Mouse (Mus musculus) midbrain, embryonic 15.5 days (tissue): ENCODE data around the gene Cnot6l. TPM values are rescaled to one million over a fixed set of nuclear protein-coding genes. Genes with fewer than 3 reads are reported as not detected.

Experiments
- ATAC-seq: fragments of 200-750 bp; cut with Nextera tagmentation; replicated peaks from 2 replicates; pipeline ENCODE4 v1.8.0; 2017; ENCODE audit warnings: moderate TSS enrichment
- H3K27ac ChIP-seq: fragments of 300-500 bp; sonication (generic); 2 replicates; pipeline ENCODE4 v1.5.1; 2015; ENCODE audit warnings: mild to moderate bottlenecking, inconsistent platforms
- H3K27me3 ChIP-seq: fragments of 300-500 bp; sonication (generic); replicated peaks from 2 replicates; pipeline ENCODE4 v1.6.1; 2015; ENCODE audit warnings: inconsistent platforms
- H3K36me3 ChIP-seq: fragments of 300-500 bp; sonication (generic); replicated peaks from 2 replicates; pipeline ENCODE4 v1.6.1; 2015; ENCODE audit warnings: inconsistent platforms
- H3K4me1 ChIP-seq: fragments of 300-500 bp; sonication (generic); 2 replicates; pipeline ENCODE4 v1.6.1; 2015; ENCODE audit warnings: inconsistent platforms
- H3K4me2 ChIP-seq: fragments of 300-500 bp; sonication (generic); 2 replicates; pipeline ENCODE4 v1.6.1; 2015; ENCODE audit warnings: inconsistent platforms, mild to moderate bottlenecking, moderate library complexity
- H3K4me3 ChIP-seq: fragments of 300-500 bp; sonication (generic); 2 replicates; pipeline ENCODE4 v1.5.1; 2015; ENCODE audit warnings: mild to moderate bottlenecking, inconsistent platforms
- H3K9ac ChIP-seq: fragments of 300-500 bp; sonication (generic); 2 replicates; pipeline ENCODE4 v1.6.1; 2015; ENCODE audit warnings: mild to moderate bottlenecking, inconsistent platforms
- H3K9me3 ChIP-seq: fragments of 300-500 bp; sonication (generic); 2 replicates; pipeline ENCODE4 v1.6.1; 2016; ENCODE audit warnings: inconsistent platforms
- WGBS: fragments of 180-500 bp; shearing (Covaris S2); methylation state at CpG from one replicate; pipeline ENCODE4 v1.1.7; 2015; ENCODE audit warnings: mixed read lengths; 5-methylcytosine and 5-hydroxymethylcytosine counted together
- polyA plus RNA-seq: library from polyadenylated mRNA; unstranded; fragments of >200 nt; fragmentation: Nextera tagmentation; extraction: Ambion mirVana; gene quantifications from 2 replicates; pipeline ENCODE4 v1.2.1, GENCODE M21; 2015

The Cnot6l gene
- polyA plus RNA-seq, 1 experiment from 2014 or later = 16.4 TPM

GRCm38 (mm10) chr5:96039188-96039840 lies 124.7 kb downstream of the Cnot6l start:
- 75% methylated on average over 5 of the region's 5 CpGs for WGBS
- Histone ChIP-seq H3K27me3 (no peaks in the 10 kb centered on the region), H3K4me3 (no peak overlapping the region), H3K27ac (no peak overlapping the region), H3K4me1 (no peaks in the 10 kb centered on the region), H3K9ac (no peak overlapping the region), H3K4me2 (no peak overlapping the region), H3K9me3 (no peaks in the 10 kb centered on the region), H3K36me3 (no peaks in the 10 kb centered on the region)
- ATAC-seq = no peak

DNA sequence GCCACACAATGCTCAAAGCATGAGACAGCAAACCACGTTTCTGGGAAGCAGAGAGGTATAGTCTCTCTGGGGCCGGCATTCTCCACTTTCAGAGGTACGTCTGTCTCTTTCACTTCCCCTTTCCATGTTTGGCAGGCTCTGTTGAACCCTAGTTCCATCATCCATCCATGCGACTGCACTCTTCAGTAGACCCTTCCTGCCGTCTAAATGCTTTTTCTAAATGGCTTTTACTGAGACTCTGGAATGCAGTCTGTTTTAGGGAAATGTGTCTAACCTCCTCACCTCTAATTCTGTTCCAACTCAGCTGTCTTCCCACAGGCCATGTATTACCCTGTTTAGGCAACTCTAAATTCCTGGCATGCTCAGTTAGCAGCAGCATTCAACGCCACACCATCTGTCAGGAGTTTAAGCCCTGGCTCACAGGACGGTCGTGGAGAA lies 126.3 kb downstream of the Cnot6l start:
- no peak overlapping the region for H3K27ac ChIP-seq
- no peak overlapping the region for H3K4me2 ChIP-seq
- H3K9me3 ChIP-seq = no peaks in the 10 kb centered on the region
- no peaks in the 10 kb centered on the region for H3K27me3 ChIP-seq
- no peaks in the 10 kb centered on the region for H3K4me1 ChIP-seq
- WGBS = 55% methylated on average over 8 of the region's 8 CpGs
- H3K9ac ChIP-seq = no peak overlapping the region
- no peak for ATAC-seq
- no peak overlapping the region for H3K4me3 ChIP-seq
- no peaks in the 10 kb centered on the region for H3K36me3 ChIP-seq

- H3K4me3 ChIP-seq = no peak overlapping the region
- no peaks in the 10 kb centered on the region for H3K9me3 ChIP-seq
- no peaks in the 10 kb centered on the region for H3K4me1 ChIP-seq
- H3K4me2 ChIP-seq = no peak overlapping the region
- no peak overlapping the region for H3K9ac ChIP-seq
- H3K27me3 ChIP-seq = no peaks in the 10 kb centered on the region
- 75% methylated on average over 7 of the region's 7 CpGs for WGBS
- no peaks in the 10 kb centered on the region for H3K36me3 ChIP-seq
- no peak for ATAC-seq
- H3K27ac ChIP-seq = no peak overlapping the region
Measured at GRCm38 (mm10) chr5:96036125-96036672, 127.8 kb downstream of the Cnot6l start.

- no peaks in the 10 kb centered on the region for H3K27me3 ChIP-seq
- WGBS = 23% methylated on average over 1 of the region's 1 CpGs
- H3K4me1 ChIP-seq = no peaks in the 10 kb centered on the region
- H3K9me3 ChIP-seq = no peaks in the 10 kb centered on the region
- H3K4me2 ChIP-seq = no peak overlapping the region
- H3K9ac ChIP-seq = no peak overlapping the region
- no peak for ATAC-seq
- H3K4me3 ChIP-seq = no peak overlapping the region
- H3K36me3 ChIP-seq = no peaks in the 10 kb centered on the region
- no peak overlapping the region for H3K27ac ChIP-seq
Measured at GRCm38 (mm10) chr5:96034101-96034500, 129.9 kb downstream of the Cnot6l start.

GRCm38 (mm10) chr5:96029821-96030220 lies 134.2 kb downstream of the Cnot6l start:
- Histone ChIP-seq H3K4me3 (no peak overlapping the region), H3K27ac (no peak overlapping the region), H3K9ac (no peak overlapping the region), H3K4me1 (no peaks in the 10 kb centered on the region), H3K27me3 (no peaks in the 10 kb centered on the region), H3K36me3 (no peaks in the 10 kb centered on the region), H3K9me3 (no peaks in the 10 kb centered on the region), H3K4me2 (no peak overlapping the region)
- WGBS = 98% methylated on average over 2 of the region's 2 CpGs
- no peak for ATAC-seq

Other genes starting within 250 kb of the Cnot6l start
- gene Cxcl13, start 207.2 kb downstream of the Cnot6l start, polyA plus RNA-seq = 1.1 TPM in 1 of 2 replicates, not detected in the other
- gene Mrpl1, start 45.3 kb upstream of the Cnot6l start, polyA plus RNA-seq = 13.9 and 15.0 TPM in 2 replicates
- 4.7 and 6.4 TPM in 2 replicates for gene Fras1, start 209.8 kb upstream of the Cnot6l start, polyA plus RNA-seq